16 mouse cellular contexts compared by ENCODE assay signal in the genomic region with DNA sequence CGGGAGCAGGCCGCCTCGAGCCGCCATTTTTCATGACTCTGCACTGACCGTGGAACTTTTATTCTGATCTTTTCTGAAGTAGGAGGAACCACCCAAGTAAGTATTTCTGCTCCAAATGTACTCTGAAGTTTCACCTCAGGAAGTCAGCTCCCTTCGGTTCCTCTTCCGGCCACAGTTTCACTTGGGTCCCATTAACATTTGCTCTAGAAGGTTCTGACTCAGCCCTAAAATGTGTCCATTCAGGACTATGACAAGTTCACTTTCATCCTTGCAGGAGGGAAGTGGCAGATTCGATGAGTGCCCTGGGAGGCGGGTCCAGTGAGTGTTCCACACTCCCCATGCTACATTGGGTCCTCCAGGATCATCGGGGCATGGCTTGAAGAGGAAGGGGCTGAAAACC.
A peak's percentile ranks its signal among the peaks of the same experiment; 100 is the strongest.
DNase-seq lines count a peak whose midpoint lies in the region; ATAC-seq and TF ChIP-seq lines count a peak whose summit lies in the region.
"Had no signal": no experiment of that assay in that cellular context is flagged by ENCODE, and none has a peak within 500 bp of the region (broad histone marks: within the 10 kb centered on the region; RNA-seq: fewer than 3 reads in every experiment).

No protein-coding gene starts in this region.

- no peaks in the 10 kb centered on the region for H3K36me3 ChIP-seq in heart, embryonic 11.5 days (ENCODE audit: control insufficient read depth, insufficient read depth, low read length)
- H3K36me3 ChIP-seq in liver, postnatal 0 days (replicated peaks; ENCODE audit: insufficient read depth, low read length), result no peaks in the 10 kb centered on the region
- H3K36me3 ChIP-seq in liver, embryonic 12.5 days, result no peaks in the 10 kb centered on the region
- H3K36me3 ChIP-seq: embryonic facial prominence, embryonic 13.5 days; hindbrain, embryonic 12.5 days; kidney, embryonic 15.5 days; midbrain, embryonic 13.5 days had no signal

- H3K9me3 ChIP-seq in heart, embryonic 11.5 days (replicated peaks; ENCODE audit: control insufficient read depth, low read length), result no peaks in the 10 kb centered on the region
- H3K9me3 ChIP-seq in liver, postnatal 0 days (ENCODE audit: low read length), result no peaks in the 10 kb centered on the region
- no peaks in the 10 kb centered on the region for H3K9me3 ChIP-seq in liver, embryonic 12.5 days (replicated peaks)
- H3K9me3 ChIP-seq: embryonic facial prominence, embryonic 13.5 days; hindbrain, embryonic 12.5 days; kidney, embryonic 15.5 days; midbrain, embryonic 13.5 days had no signal

- 90% methylated on average over 10 of the region's 10 CpGs for WGBS in heart, embryonic 11.5 days (ENCODE audit: insufficient replicate concordance)
- WGBS in liver, postnatal 0 days (ENCODE audit: insufficient replicate concordance), result 53% methylated on average over 10 of the region's 10 CpGs
- 67% methylated on average over 10 of the region's 10 CpGs for WGBS in liver, embryonic 12.5 days (ENCODE audit: insufficient replicate concordance)

- TF ChIP-seq EP300 in liver, postnatal 0 days (IDR thresholded peaks at IDR 0.05; ENCODE audit: low read depth), result no peak

- H3K9ac ChIP-seq in heart, embryonic 11.5 days (ENCODE audit: low read depth, low read length), result no peak overlapping the region
- H3K9ac ChIP-seq in liver, postnatal 0 days (replicated peaks), result no peak overlapping the region
- no peak overlapping the region for H3K9ac ChIP-seq in liver, embryonic 12.5 days
- H3K9ac ChIP-seq: embryonic facial prominence, embryonic 13.5 days; hindbrain, embryonic 12.5 days; kidney, embryonic 15.5 days; midbrain, embryonic 13.5 days had no signal

- ATAC-seq in heart, embryonic 11.5 days (replicated peaks; ENCODE audit: insufficient number of reproducible peaks, low FRiP score, low TSS enrichment), result no peak
- ATAC-seq in liver, postnatal 0 days, result peak; percentile 63
- no peak for ATAC-seq in liver, embryonic 12.5 days
- peak; percentile 91 for ATAC-seq in monocyte, adult 5-6 weeks (replicated peaks; ENCODE audit: insufficient number of reproducible peaks, low FRiP score, low TSS enrichment, poor library complexity, severe bottlenecking)
- no peak for ATAC-seq in frontal cortex, adult (ENCODE audit: low TSS enrichment)
- ATAC-seq: activated CD4-positive, CD25-positive, alpha-beta regulatory T cell, adult 4 months; midbrain, embryonic 13.5 days had no signal

- no peak overlapping the region for H3K27ac ChIP-seq in heart, embryonic 11.5 days (ENCODE audit: low read depth, low read length)
- H3K27ac ChIP-seq in liver, postnatal 0 days (ENCODE audit: low read depth), result no peak overlapping the region; the same call in 1 of the 2 replicates
- H3K27ac ChIP-seq in liver, embryonic 12.5 days, result no peak overlapping the region
- H3K27ac ChIP-seq: embryonic facial prominence, embryonic 13.5 days; heart, adult 2 months; hindbrain, embryonic 12.5 days; kidney, embryonic 15.5 days; midbrain, embryonic 13.5 days had no signal

- peak; percentile 96 for DNase-seq in heart, adult 11 months
- DNase-seq in liver, postnatal 0 days, result no peak
- peak; percentile 23 for DNase-seq in c-Kit-positive CD71-negative TER-119-negative erythroid progenitor cells, embryonic 14.5 days (ENCODE audit: low read depth)
- no peak for DNase-seq in gastrocnemius, postnatal 25 days
- DNase-seq: cerebellum, adult 11-12 months; right cerebral cortex, postnatal 14 days had no signal

- H3K4me1 ChIP-seq in heart, embryonic 11.5 days (ENCODE audit: control insufficient read depth, insufficient read depth, low read length), result no peaks in the 10 kb centered on the region
- H3K4me1 ChIP-seq in liver, postnatal 0 days (ENCODE audit: insufficient read depth), result no peaks in the 10 kb centered on the region
- H3K4me1 ChIP-seq in liver, embryonic 12.5 days, result peaks cover 18% of the 10 kb centered on the region
- H3K4me1 ChIP-seq: hindbrain, embryonic 12.5 days; midbrain, embryonic 13.5 days had no signal

- 0 out of 2 replicates have a peak, but pooled peaks cover 3% of the 10 kb centered on the region for H3K27me3 ChIP-seq in heart, embryonic 11.5 days (ENCODE audit: control insufficient read depth, insufficient read depth, low read length)
- no peaks in the 10 kb centered on the region for H3K27me3 ChIP-seq in liver, postnatal 0 days (ENCODE audit: insufficient read depth, low read length)
- peaks cover 27% of the 10 kb centered on the region for H3K27me3 ChIP-seq in liver, embryonic 12.5 days (replicated peaks)
- H3K27me3 ChIP-seq: kidney, embryonic 15.5 days had no signal

- H3K4me2 ChIP-seq in heart, embryonic 11.5 days, result no peak overlapping the region
- no peak overlapping the region for H3K4me2 ChIP-seq in liver, postnatal 0 days (ENCODE audit: low read depth, low read length)
- no peak overlapping the region for H3K4me2 ChIP-seq in liver, embryonic 12.5 days
- H3K4me2 ChIP-seq: embryonic facial prominence, embryonic 13.5 days; hindbrain, embryonic 12.5 days; kidney, embryonic 15.5 days; midbrain, embryonic 13.5 days had no signal

- no peak for TF ChIP-seq CTCF in liver, postnatal 0 days (IDR thresholded peaks at IDR 0.05; ENCODE audit: low read depth)

- no peak overlapping the region for H3K4me3 ChIP-seq in heart, embryonic 11.5 days (ENCODE audit: low read depth, low read length)
- H3K4me3 ChIP-seq in liver, postnatal 0 days (ENCODE audit: low read depth, low read length), result no peak overlapping the region
- H3K4me3 ChIP-seq in liver, embryonic 12.5 days, result no peak overlapping the region
- H3K4me3 ChIP-seq: embryonic facial prominence, embryonic 13.5 days; heart, adult 2 months; hindbrain, embryonic 12.5 days; kidney, embryonic 15.5 days; midbrain, embryonic 13.5 days had no signal

Comparison
In these comparisons a context has a peak if more than half of its experiments do, and no peak if none do; other contexts are left out.
1. ATAC-seq: peak in liver, postnatal 0 days (single experiment) and monocyte, adult 5-6 weeks (single experiment); none in heart, embryonic 11.5 days (single experiment), liver, embryonic 12.5 days (single experiment) and frontal cortex, adult (single experiment).
2. DNase-seq: peak in heart, adult 11 months (single experiment) and c-Kit-positive CD71-negative TER-119-negative erythroid progenitor cells, embryonic 14.5 days (single experiment); none in liver, postnatal 0 days (single experiment) and gastrocnemius, postnatal 25 days (single experiment).